Mouse (Mus musculus) B cell, adult 67 days (primary cell): ENCODE measurements around the gene Fuca2. TPM values are rescaled to one million over a fixed set of nuclear protein-coding genes. Genes with fewer than 3 reads are reported as not detected.

Source experiments
- total RNA-seq, 2 experiments: library from RNA; stranded (reverse); gene quantifications; 4 replicates each; pipeline ENCODE4 v1.2.4; 2023

Gene Fuca2
- total RNA-seq, result 10 to 100 TPM; 22.3 to 26.4 TPM

DNA sequence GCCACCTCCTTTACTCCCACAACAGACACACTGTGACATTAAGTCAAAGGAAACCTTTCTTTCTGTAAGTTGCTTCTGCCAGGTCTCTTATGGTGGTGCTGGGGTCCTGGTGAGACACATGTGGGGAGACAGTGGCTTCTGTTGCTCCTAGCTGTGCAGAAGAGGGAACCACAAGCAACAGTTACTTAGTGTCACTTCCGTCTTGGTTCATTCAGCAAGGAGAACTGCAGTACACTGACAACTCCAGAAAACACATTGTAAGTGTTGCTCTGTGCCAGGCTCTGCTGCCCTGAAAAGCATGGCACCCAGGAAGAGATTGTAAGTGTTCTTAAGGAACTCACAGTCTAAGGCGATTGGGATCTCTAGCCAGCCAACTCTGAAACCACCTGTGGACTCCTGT is at the start of gene Fuca2:
TSS of gene Fuca2 (plus strand) at position 210 of the 400 bp plus-strand sequence.

DNA sequence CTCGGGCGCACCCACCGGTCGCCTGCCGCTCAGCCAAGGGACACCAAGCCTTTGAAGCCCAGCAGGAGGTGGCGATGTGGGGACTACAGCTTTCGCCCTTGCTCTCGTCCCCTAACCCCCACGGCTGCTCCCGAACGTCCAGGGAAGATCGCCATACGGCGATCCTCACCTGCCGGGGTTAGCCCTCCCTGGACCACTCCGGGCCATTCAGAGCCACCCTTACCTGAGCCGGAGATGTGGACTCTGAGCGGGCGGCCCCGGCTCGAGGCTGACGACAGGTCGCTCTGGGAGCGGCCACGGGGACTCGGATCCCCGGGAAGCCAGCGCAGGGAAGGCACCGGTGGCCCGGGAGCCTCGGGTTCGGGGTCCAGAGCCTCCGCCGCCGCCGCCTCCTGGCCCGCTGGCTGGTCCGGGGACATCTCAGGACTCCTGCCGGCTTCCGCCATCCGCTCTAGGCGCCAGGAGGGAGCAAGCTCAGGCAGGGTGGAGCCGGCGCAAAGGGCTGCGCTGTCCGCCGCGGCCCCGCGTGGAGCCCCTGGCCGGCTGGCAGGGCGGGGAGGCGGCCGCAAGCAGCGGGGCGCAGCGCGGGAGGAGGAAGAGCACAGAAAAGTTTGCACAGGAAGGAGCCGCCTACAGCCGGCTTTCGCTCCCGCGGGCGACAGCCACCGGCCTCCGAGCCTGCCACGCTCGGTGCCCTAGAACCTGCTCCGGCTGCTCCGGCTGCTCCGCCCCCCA is 25.3 kb upstream of the Fuca2 start, which contains the start of gene Phactr2:
TSS of gene Phactr2 (minus strand) at position 580 of the 735 bp plus-strand sequence.

DNA sequence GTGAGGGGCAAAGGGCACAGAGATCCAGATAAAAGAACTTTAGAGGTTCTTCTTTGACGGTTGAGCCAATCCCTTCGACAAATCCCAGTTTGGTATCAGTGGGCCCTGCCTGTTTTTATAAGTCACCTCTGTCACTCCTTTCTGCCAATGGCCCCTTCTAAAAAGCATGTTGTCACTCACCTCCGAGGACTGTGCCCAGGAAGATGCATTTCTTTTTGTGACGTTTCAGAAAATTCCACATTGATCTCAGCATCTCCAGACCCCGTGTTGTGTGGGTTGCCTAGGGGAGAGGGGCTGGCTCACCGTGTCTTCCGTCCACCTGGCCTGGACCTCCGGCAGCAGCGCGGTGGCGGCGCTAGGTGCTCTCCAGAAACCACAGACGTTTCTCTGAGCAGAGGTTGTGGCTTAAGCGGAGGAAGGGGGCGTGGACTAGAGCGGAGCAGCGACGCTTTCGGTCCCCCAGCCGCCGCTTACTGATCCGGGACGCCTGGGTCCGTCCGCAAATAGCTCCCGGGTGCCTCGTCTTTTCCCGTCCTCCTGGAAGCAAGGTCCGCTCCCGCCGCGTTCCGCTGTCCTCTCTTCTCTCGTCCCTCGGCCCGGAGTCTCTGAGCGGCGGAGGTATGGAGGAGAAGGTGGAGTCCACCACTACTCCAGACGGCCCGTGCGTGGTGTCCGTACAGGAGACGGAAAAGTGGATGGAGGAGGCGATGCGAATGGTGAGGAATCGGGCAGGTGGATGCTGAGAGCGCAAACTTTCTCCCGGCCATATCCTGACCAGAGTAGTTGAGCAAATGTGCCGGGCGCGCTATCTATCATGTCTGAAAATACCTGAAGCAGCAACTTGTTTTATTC is 53.5 kb downstream of the Fuca2 start, which contains the start of the genes Adat2 and Pex3:
TSS of gene Adat2 (plus strand) at position 249 of the 852 bp plus-strand sequence.
TSS of gene Pex3 (minus strand) at position 497 of the 852 bp plus-strand sequence.

Other genes with a start within 250 kb of the Fuca2 start
- under 1 TPM; 0.55 to 0.59 TPM for gene Phactr2, start 25.1 kb upstream of the Fuca2 start, total RNA-seq
- 10 to 100 TPM in 1 of 2 experiments, 1 to 10 TPM in 1; 6.7 to 12.4 TPM for gene Adat2, start 53.4 kb downstream of the Fuca2 start, total RNA-seq
- 10 to 100 TPM; 14.4 to 24.9 TPM for gene Pex3, start 53.6 kb downstream of the Fuca2 start, total RNA-seq